Comparison of ENCODE assay signal across 15 mouse cellular contexts in genomic region chr3:131037095-131037494, GRCm38 (mm10).
"Had no signal": no experiment of that assay in that cellular context is flagged by ENCODE, and none has a peak within 500 bp of the region (broad histone marks: within the 10 kb centered on the region; RNA-seq: fewer than 3 reads in every experiment).

No protein-coding gene starts in this region.

- H3K4me1 ChIP-seq: limb, embryonic 12.5 days; limb, embryonic 15.5 days had no signal

- ATAC-seq: liver, postnatal 0 days had no signal

- H3K4me3 ChIP-seq: left cerebral cortex, adult 2 months; limb, embryonic 12.5 days; limb, embryonic 15.5 days had no signal

- H3K27ac ChIP-seq: left cerebral cortex, adult 2 months; limb, embryonic 12.5 days; limb, embryonic 15.5 days; liver, embryonic 14.5 days had no signal

- DNase-seq: kidney, adult 18-20 months; kidney, adult 9 months; kidney, postnatal 14 days; kidney, postnatal 4 days; layer of hippocampus, adult 9-11 months; layer of hippocampus, postnatal 36 days; left cerebral cortex, postnatal 4 days; liver, postnatal 0 days; midbrain, embryonic 14.5 days; thymus, adult 18-20 months; thymus, postnatal 4 days had no signal
